Comparison of ENCODE assay signal across 9 mouse cellular contexts in genomic region chr11:88481092-88481601, GRCm38 (mm10).
DNase-seq lines count a peak whose midpoint lies in the region; ATAC-seq lines count a peak whose summit lies in the region.
"Had no signal": no experiment of that assay in that cellular context is flagged by ENCODE, and none has a peak within 500 bp of the region (broad histone marks: within the 10 kb centered on the region; RNA-seq: fewer than 3 reads in every experiment).

No protein-coding gene starts in this region.

- H3K27ac ChIP-seq in limb, embryonic 12.5 days, result peak overlapping the region; percentile 72; the same call in 1 of the 2 replicates
- no peak overlapping the region for H3K27ac ChIP-seq in limb, embryonic 10.5 days
- peak overlapping the region; percentile 96 for H3K27ac ChIP-seq in forebrain, embryonic 13.5 days
- H3K27ac ChIP-seq in intestine, embryonic 16.5 days (ENCODE audit: low read length), result peak overlapping the region; percentile 77
- H3K27ac ChIP-seq in stomach, embryonic 14.5 days (ENCODE audit: low read length), result peak overlapping the region; percentile 74

- peaks cover 12% of the 10 kb centered on the region; the same call in 1 of the 2 replicates for H3K36me3 ChIP-seq in limb, embryonic 12.5 days
- H3K36me3 ChIP-seq in limb, embryonic 10.5 days, result peaks cover 42% of the 10 kb centered on the region
- H3K36me3 ChIP-seq in forebrain, embryonic 13.5 days (ENCODE audit: poor library complexity, severe bottlenecking), result 0 out of 2 replicates have a peak, but pooled peaks cover 7% of the 10 kb centered on the region
- no peaks in the 10 kb centered on the region; the same call in 1 of the 2 replicates for H3K36me3 ChIP-seq in intestine, embryonic 16.5 days (ENCODE audit: control insufficient read depth, insufficient read depth, low read length)
- H3K36me3 ChIP-seq in stomach, embryonic 14.5 days (ENCODE audit: control insufficient read depth, insufficient read depth, low read length), result no peaks in the 10 kb centered on the region

- DNase-seq in limb, embryonic 10.5 days (ENCODE audit: low spot score), result no peak
- no peak for DNase-seq in thymus, postnatal 0 days (ENCODE audit: low spot score)
- DNase-seq in cerebellum, adult 9-11 months, result no peak
- DNase-seq: adrenal gland, postnatal 10 days; kidney, adult 18-20 months had no signal

- peaks cover 48% of the 10 kb centered on the region for H3K4me1 ChIP-seq in limb, embryonic 12.5 days (replicated peaks)
- H3K4me1 ChIP-seq in limb, embryonic 10.5 days, result peaks cover 41% of the 10 kb centered on the region
- peaks cover 82% of the 10 kb centered on the region for H3K4me1 ChIP-seq in forebrain, embryonic 13.5 days
- H3K4me1 ChIP-seq in intestine, embryonic 16.5 days (ENCODE audit: control insufficient read depth, insufficient read depth, low read length), result peaks cover 37% of the 10 kb centered on the region
- H3K4me1 ChIP-seq in stomach, embryonic 14.5 days (ENCODE audit: control insufficient read depth, insufficient read depth, low read length), result peaks cover 27% of the 10 kb centered on the region

- peak overlapping the region; percentile 3; the same call in 1 of the 2 replicates for H3K4me2 ChIP-seq in limb, embryonic 12.5 days
- H3K4me2 ChIP-seq in forebrain, embryonic 13.5 days, result peak overlapping the region; percentile 54
- peak overlapping the region; percentile 34 for H3K4me2 ChIP-seq in intestine, embryonic 16.5 days (ENCODE audit: low read depth, low read length)
- peak overlapping the region; percentile 15 for H3K4me2 ChIP-seq in stomach, embryonic 14.5 days (replicated peaks; ENCODE audit: low read depth, low read length)

- 71% methylated on average over 9 of the region's 9 CpGs for WGBS in limb, embryonic 12.5 days
- 85% methylated on average over 9 of the region's 9 CpGs for WGBS in limb, embryonic 10.5 days
- 12% methylated on average over 9 of the region's 9 CpGs for WGBS in forebrain, embryonic 13.5 days
- 40% methylated on average over 9 of the region's 9 CpGs for WGBS in intestine, embryonic 16.5 days
- 50% methylated on average over 9 of the region's 9 CpGs for WGBS in stomach, embryonic 14.5 days

- peak overlapping the region; percentile 4; the same call in 1 of the 2 replicates for H3K9ac ChIP-seq in limb, embryonic 12.5 days (replicated peaks)
- H3K9ac ChIP-seq in forebrain, embryonic 13.5 days, result peak overlapping the region; percentile 54
- H3K9ac ChIP-seq in intestine, embryonic 16.5 days (ENCODE audit: low read depth, low read length), result peak overlapping the region; percentile 23; the same call in 1 of the 2 replicates
- H3K9ac ChIP-seq in stomach, embryonic 14.5 days (replicated peaks; ENCODE audit: low read depth, low read length), result no peak overlapping the region

- H3K9me3 ChIP-seq in limb, embryonic 12.5 days, result no peaks in the 10 kb centered on the region
- H3K9me3 ChIP-seq in limb, embryonic 10.5 days (replicated peaks), result no peaks in the 10 kb centered on the region
- H3K9me3 ChIP-seq in forebrain, embryonic 13.5 days (replicated peaks), result no peaks in the 10 kb centered on the region
- H3K9me3 ChIP-seq in intestine, embryonic 16.5 days (ENCODE audit: control insufficient read depth, low read length), result no peaks in the 10 kb centered on the region
- no peaks in the 10 kb centered on the region for H3K9me3 ChIP-seq in stomach, embryonic 14.5 days (ENCODE audit: control insufficient read depth, low read depth, low read length)

- no peak for ATAC-seq in limb, embryonic 12.5 days (ENCODE audit: insufficient number of reproducible peaks, insufficient read depth, low FRiP score, low TSS enrichment, low read depth)
- peak; percentile 17 for ATAC-seq in forebrain, embryonic 13.5 days
- ATAC-seq in intestine, embryonic 16.5 days, result no peak; the same call in 1 of the 2 replicates
- ATAC-seq in stomach, embryonic 14.5 days (ENCODE audit: insufficient number of reproducible peaks, insufficient read depth, low FRiP score, low read depth), result peak; percentile 54

- H3K4me3 ChIP-seq in limb, embryonic 12.5 days (replicated peaks), result no peak overlapping the region
- no peak overlapping the region for H3K4me3 ChIP-seq in limb, embryonic 10.5 days
- H3K4me3 ChIP-seq in forebrain, embryonic 13.5 days, result peak overlapping the region; percentile 11; the same call in 1 of the 2 replicates
- H3K4me3 ChIP-seq in intestine, embryonic 16.5 days (ENCODE audit: low read length), result no peak overlapping the region
- no peak overlapping the region for H3K4me3 ChIP-seq in stomach, embryonic 14.5 days (ENCODE audit: low read depth, low read length)

- no peaks in the 10 kb centered on the region for H3K27me3 ChIP-seq in limb, embryonic 12.5 days
- H3K27me3 ChIP-seq in limb, embryonic 10.5 days (ENCODE audit: low read depth, poor library complexity, severe bottlenecking), result peaks cover 3% of the 10 kb centered on the region; the same call in 1 of the 2 replicates
- H3K27me3 ChIP-seq in forebrain, embryonic 13.5 days, result no peaks in the 10 kb centered on the region
- no peaks in the 10 kb centered on the region for H3K27me3 ChIP-seq in intestine, embryonic 16.5 days (replicated peaks; ENCODE audit: control insufficient read depth, insufficient read depth, low read length)
- no peaks in the 10 kb centered on the region for H3K27me3 ChIP-seq in stomach, embryonic 14.5 days (ENCODE audit: control insufficient read depth, insufficient read depth, low read length)

Comparison
In these comparisons a context has a peak if more than half of its experiments do, and no peak if none do; other contexts are left out.
1. ATAC-seq: peak in forebrain, embryonic 13.5 days (single experiment) and stomach, embryonic 14.5 days (single experiment); none in limb, embryonic 12.5 days (single experiment) and intestine, embryonic 16.5 days (single experiment).
2. H3K4me2 ChIP-seq: peak in every context shown above with its lines; median percentile 54 in forebrain, embryonic 13.5 days; 34 in intestine, embryonic 16.5 days; 15 in stomach, embryonic 14.5 days; 3 in limb, embryonic 12.5 days.